Comparison of ENCODE assay signal across 11 mouse cellular contexts in the genomic region with DNA sequence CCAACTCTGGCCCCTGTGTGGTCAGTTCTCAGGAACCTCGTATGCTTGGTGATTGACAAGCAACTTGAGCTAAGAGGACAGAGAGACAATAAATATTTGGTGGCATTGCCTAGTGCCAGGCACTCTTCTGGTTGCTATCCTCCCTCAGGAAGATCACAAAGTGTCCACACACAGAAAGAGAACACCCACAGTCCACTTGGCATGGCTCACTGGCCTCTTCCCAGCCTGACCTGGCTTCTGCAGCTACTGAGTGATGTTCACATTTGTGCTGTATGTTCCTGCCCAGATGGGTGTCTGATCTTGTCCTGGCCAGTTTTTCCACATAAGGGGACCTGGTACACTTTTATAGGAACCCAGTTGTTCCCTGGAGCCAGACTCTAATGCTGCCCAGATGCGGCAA.
DNase-seq lines count a peak whose midpoint lies in the region; ATAC-seq and TF ChIP-seq lines count a peak whose summit lies in the region.
"Had no signal": no experiment of that assay in that cellular context is flagged by ENCODE, and none has a peak within 500 bp of the region (broad histone marks: within the 10 kb centered on the region; RNA-seq: fewer than 3 reads in every experiment).

No protein-coding gene starts in this region.

- TF ChIP-seq CTCF in liver, adult 2 months (IDR thresholded peaks at IDR 0.05; ENCODE audit: low read depth, low read length), result no peak
- no peak for TF ChIP-seq CTCF in gastrocnemius, adult 2 months (IDR thresholded peaks at IDR 0.05)

- intact Hi-C loops in gastrocnemius, adult 2 months (cut with DNase I), result loop anchor here (5.0 kb wide), 2 partner anchors 52 to 153 kb away; no protein-coding TSS in a partner anchor

- H3K9ac ChIP-seq in embryonic facial prominence, embryonic 13.5 days, result no peak overlapping the region
- no peak overlapping the region for H3K9ac ChIP-seq in liver, adult 2 months (ENCODE audit: low read depth, low read length)
- no peak overlapping the region for H3K9ac ChIP-seq in stomach, embryonic 14.5 days (replicated peaks; ENCODE audit: low read depth, low read length)
- H3K9ac ChIP-seq: liver, postnatal 0 days had no signal

- H3K4me1 ChIP-seq in embryonic facial prominence, embryonic 13.5 days, result peaks cover 26% of the 10 kb centered on the region
- peaks cover 53% of the 10 kb centered on the region for H3K4me1 ChIP-seq in embryonic facial prominence, embryonic 10.5 days
- no peaks in the 10 kb centered on the region; the same call in 1 of the 2 replicates for H3K4me1 ChIP-seq in liver, adult 2 months (ENCODE audit: control insufficient read depth, insufficient read depth, low read length)
- H3K4me1 ChIP-seq in stomach, embryonic 14.5 days (ENCODE audit: control insufficient read depth, insufficient read depth, low read length), result peaks cover 11% of the 10 kb centered on the region; the same call in 1 of the 2 replicates
- peaks cover 49% of the 10 kb centered on the region for H3K4me1 ChIP-seq in forebrain, embryonic 10.5 days

- TF ChIP-seq POLR2A in liver, adult 2 months (IDR thresholded peaks at IDR 0.05; ENCODE audit: extremely low read depth, insufficient read depth, low read length), result no peak

- H3K4me2 ChIP-seq in embryonic facial prominence, embryonic 13.5 days, result no peak overlapping the region
- no peak overlapping the region for H3K4me2 ChIP-seq in stomach, embryonic 14.5 days (replicated peaks; ENCODE audit: low read depth, low read length)

- WGBS in embryonic facial prominence, embryonic 13.5 days, result 27% methylated on average over 2 of the region's 2 CpGs
- WGBS in embryonic facial prominence, embryonic 10.5 days, result 29% methylated on average over 2 of the region's 2 CpGs
- WGBS in liver, adult 2 months, result 44% methylated on average over 2 of the region's 2 CpGs
- 51% methylated on average over 2 of the region's 2 CpGs for WGBS in stomach, embryonic 14.5 days
- WGBS in forebrain, embryonic 10.5 days, result 45% methylated on average over 2 of the region's 2 CpGs

- DNase-seq in embryonic facial prominence, embryonic 10.5 days (ENCODE audit: low spot score), result no peak
- peak; percentile 63 for DNase-seq in liver, adult 2 months (ENCODE audit: extremely low read depth, low read depth, low spot score)
- DNase-seq in liver, result no peak
- peak; percentile 82 for DNase-seq in gastrocnemius, adult 2 months
- DNase-seq in forebrain, embryonic 10.5 days (ENCODE audit: extremely low spot score, low spot score), result no peak
- DNase-seq: liver, postnatal 0 days; thymus, adult 18-20 months had no signal

- H3K36me3 ChIP-seq in embryonic facial prominence, embryonic 13.5 days, result no peaks in the 10 kb centered on the region
- H3K36me3 ChIP-seq in embryonic facial prominence, embryonic 10.5 days (replicated peaks), result no peaks in the 10 kb centered on the region
- H3K36me3 ChIP-seq in liver, adult 2 months (ENCODE audit: control insufficient read depth, insufficient read depth, low read length), result no peaks in the 10 kb centered on the region
- no peaks in the 10 kb centered on the region for H3K36me3 ChIP-seq in stomach, embryonic 14.5 days (ENCODE audit: control insufficient read depth, insufficient read depth, low read length)
- H3K36me3 ChIP-seq in forebrain, embryonic 10.5 days (replicated peaks), result no peaks in the 10 kb centered on the region
- H3K36me3 ChIP-seq: midbrain, embryonic 10.5 days had no signal

- ATAC-seq in embryonic facial prominence, embryonic 13.5 days (ENCODE audit: insufficient number of reproducible peaks, insufficient read depth, low FRiP score, low TSS enrichment, low read depth), result no peak
- ATAC-seq in stomach, embryonic 14.5 days (ENCODE audit: insufficient number of reproducible peaks, insufficient read depth, low FRiP score, low read depth), result no peak; the same call in 1 of the 2 replicates
- no peak for ATAC-seq in monocyte, adult 5-6 weeks (replicated peaks; ENCODE audit: insufficient number of reproducible peaks, low FRiP score, low TSS enrichment, poor library complexity, severe bottlenecking)
- ATAC-seq: liver, postnatal 0 days had no signal

- H3K27ac ChIP-seq in embryonic facial prominence, embryonic 13.5 days, result 0 out of 2 replicates have a peak overlapping the region, but pooled peaks have one; percentile 5
- no peak overlapping the region for H3K27ac ChIP-seq in embryonic facial prominence, embryonic 10.5 days (replicated peaks)
- H3K27ac ChIP-seq in liver, adult 2 months (replicated peaks; ENCODE audit: insufficient read depth, low read depth, low read length), result no peak overlapping the region
- H3K27ac ChIP-seq in gastrocnemius, adult 2 months, result peak overlapping the region; percentile 53
- H3K27ac ChIP-seq in stomach, embryonic 14.5 days (ENCODE audit: low read length), result peak overlapping the region; percentile 70
- no peak overlapping the region for H3K27ac ChIP-seq in forebrain, embryonic 10.5 days

- H3K79me2 ChIP-seq in liver, adult 2 months (ENCODE audit: control insufficient read depth, insufficient read depth, low read length), result no peaks in the 10 kb centered on the region

- no peaks in the 10 kb centered on the region for H3K9me3 ChIP-seq in embryonic facial prominence, embryonic 13.5 days
- H3K9me3 ChIP-seq in embryonic facial prominence, embryonic 10.5 days, result no peaks in the 10 kb centered on the region
- H3K9me3 ChIP-seq in stomach, embryonic 14.5 days (ENCODE audit: control insufficient read depth, low read depth, low read length), result no peaks in the 10 kb centered on the region
- no peaks in the 10 kb centered on the region for H3K9me3 ChIP-seq in forebrain, embryonic 10.5 days
- H3K9me3 ChIP-seq: midbrain, embryonic 10.5 days had no signal

- 0 out of 2 replicates have a peak, but pooled peaks cover 7% of the 10 kb centered on the region for H3K27me3 ChIP-seq in embryonic facial prominence, embryonic 13.5 days
- peaks cover 20% of the 10 kb centered on the region for H3K27me3 ChIP-seq in embryonic facial prominence, embryonic 10.5 days (replicated peaks; ENCODE audit: low read depth, poor library complexity, severe bottlenecking)
- no peaks in the 10 kb centered on the region for H3K27me3 ChIP-seq in liver, adult 2 months (ENCODE audit: control insufficient read depth, insufficient read depth, low read length)
- H3K27me3 ChIP-seq in stomach, embryonic 14.5 days (ENCODE audit: control insufficient read depth, insufficient read depth, low read length), result no peaks in the 10 kb centered on the region
- peaks cover 25% of the 10 kb centered on the region for H3K27me3 ChIP-seq in forebrain, embryonic 10.5 days (ENCODE audit: poor library complexity, severe bottlenecking)

- no peak overlapping the region for H3K4me3 ChIP-seq in embryonic facial prominence, embryonic 13.5 days
- H3K4me3 ChIP-seq in embryonic facial prominence, embryonic 10.5 days, result no peak overlapping the region
- H3K4me3 ChIP-seq in liver, adult 2 months (ENCODE audit: insufficient read depth, low read depth, low read length), result no peak overlapping the region
- no peak overlapping the region for H3K4me3 ChIP-seq in gastrocnemius, adult 2 months
- H3K4me3 ChIP-seq in stomach, embryonic 14.5 days (ENCODE audit: low read depth, low read length), result no peak overlapping the region
- H3K4me3 ChIP-seq in forebrain, embryonic 10.5 days, result no peak overlapping the region
- H3K4me3 ChIP-seq: midbrain, embryonic 10.5 days had no signal

Comparison
In these comparisons a context has a peak if more than half of its experiments do, and no peak if none do; other contexts are left out.
1. H3K27ac ChIP-seq: peak in embryonic facial prominence, embryonic 13.5 days (single experiment), gastrocnemius, adult 2 months (single experiment) and stomach, embryonic 14.5 days (single experiment); none in embryonic facial prominence, embryonic 10.5 days (single experiment), liver, adult 2 months (single experiment) and forebrain, embryonic 10.5 days (single experiment).
2. DNase-seq: peak in liver, adult 2 months (single experiment) and gastrocnemius, adult 2 months (single experiment); none in embryonic facial prominence, embryonic 10.5 days (single experiment), liver (single experiment) and forebrain, embryonic 10.5 days (single experiment).